Mouse (Mus musculus) intestine, embryonic 14.5 days (tissue): ENCODE measurements around the gene Crx. TPM values are rescaled to one million over a fixed set of nuclear protein-coding genes. Genes with fewer than 3 reads are reported as not detected.
A peak's percentile ranks its signal among the peaks of the same experiment; 100 is the strongest.
"Not testable (repeated sequence)": the region's sequence is repeated elsewhere in the genome, so short reads cannot be mapped to it uniquely, and the experiment has no call there.

Experiments used
- ATAC-seq: fragments of 200-750 bp; cut with Nextera tagmentation; replicated peaks from 2 replicates; pipeline ENCODE4 v1.8.0; 2017; ENCODE audit warnings: low read depth, moderate number of reproducible peaks, moderate TSS enrichment, moderate library complexity; ENCODE audit not compliant: low FRiP score, low TSS enrichment
- DNase-seq: peaks from one replicate; pipeline ENCODE4 v3.0.0-alpha.2; 2018; ENCODE audit warnings: low spot score
- H3K27ac ChIP-seq: fragments of 300-500 bp; sonication (generic); 2 replicates; pipeline ENCODE4 v1.5.1; 2014; ENCODE audit warnings: low read depth, mild to moderate bottlenecking, control low read depth
- H3K27me3 ChIP-seq: fragments of 300-500 bp; sonication (generic); replicated peaks from 2 replicates; pipeline ENCODE4 v1.6.1; 2014; ENCODE audit warnings: low read length, control low read depth; ENCODE audit not compliant: control insufficient read depth, insufficient read depth
- H3K36me3 ChIP-seq: fragments of 300-500 bp; sonication (generic); 2 replicates; pipeline ENCODE4 v1.6.1; 2014; ENCODE audit warnings: low read length, control low read depth; ENCODE audit not compliant: control insufficient read depth, insufficient read depth
- H3K4me1 ChIP-seq: fragments of 300-500 bp; sonication (generic); replicated peaks from 2 replicates; pipeline ENCODE4 v1.6.1; 2014; ENCODE audit warnings: low read length, control low read depth, mixed read lengths; ENCODE audit not compliant: control insufficient read depth, insufficient read depth
- H3K4me2 ChIP-seq: fragments of 300-500 bp; sonication (generic); 2 replicates; pipeline ENCODE4 v1.6.1; 2014; ENCODE audit warnings: low read length
- H3K4me3 ChIP-seq: fragments of 300-500 bp; sonication (generic); 2 replicates; pipeline ENCODE4 v1.5.1; 2014; ENCODE audit warnings: low read depth, low read length, control low read depth, mixed read lengths
- H3K9ac ChIP-seq: fragments of 300-500 bp; sonication (generic); 2 replicates; pipeline ENCODE4 v1.6.1; 2014; ENCODE audit warnings: mild to moderate bottlenecking, low read length
- H3K9me3 ChIP-seq: fragments of 300-500 bp; sonication (generic); 2 replicates; pipeline ENCODE4 v1.6.1; 2016; ENCODE audit warnings: low read length, control low read depth; ENCODE audit not compliant: control insufficient read depth
- WGBS: fragments of 180-500 bp; shearing (Covaris S2); extraction: QIAGEN DNeasy Blood & Tissue Kit; methylation state at CpG from one replicate; pipeline ENCODE4 v1.1.7; 2014; 5-methylcytosine and 5-hydroxymethylcytosine counted together
- polyA plus RNA-seq: library from polyadenylated mRNA; unstranded; fragments of >200 nt; fragmentation: Nextera tagmentation; extraction: Ambion mirVana; gene quantifications from 2 replicates; pipeline ENCODE4 v1.2.1, GENCODE M21; 2014

Crx gene
- polyA plus RNA-seq, 1 experiment from 2014 or later = not detected

- not testable (repeated sequence) for H3K9ac ChIP-seq, DNase-seq, H3K27me3 ChIP-seq, H3K9me3 ChIP-seq, ATAC-seq, H3K4me2 ChIP-seq, H3K4me1 ChIP-seq, H3K27ac ChIP-seq, H3K4me3 ChIP-seq
- H3K36me3 ChIP-seq = peaks cover 36% of the 10 kb centered on the region
- 90% methylated on average over 4 of the region's 4 CpGs for WGBS
Measured at GRCm38 (mm10) chr7:15915695-15916094, 35.9 kb upstream of the Crx start.

GRCm38 (mm10) chr7:15914751-15915150 lies 35.0 kb upstream of the Crx start:
- H3K4me1 ChIP-seq = no peaks in the 10 kb centered on the region
- ATAC-seq = no peak
- WGBS = 91% methylated on average over 2 of the region's 2 CpGs

GRCm38 (mm10) chr7:15914252-15914651 lies 34.5 kb upstream of the Crx start:
- no peak overlapping the region for H3K9ac ChIP-seq
- no peaks in the 10 kb centered on the region for H3K9me3 ChIP-seq
- DNase-seq (peak; percentile 64), ATAC-seq (no peak)
- no peak overlapping the region for H3K27ac ChIP-seq
- H3K36me3 ChIP-seq = peaks cover 23% of the 10 kb centered on the region
- no peaks in the 10 kb centered on the region for H3K27me3 ChIP-seq
- no peaks in the 10 kb centered on the region for H3K4me1 ChIP-seq
- H3K4me3 ChIP-seq = no peak overlapping the region
- no peak overlapping the region for H3K4me2 ChIP-seq
- WGBS = 32% methylated on average over 2 of the region's 2 CpGs

More at GRCm38 (mm10) chr7:15914751-15915150, 35.0 kb upstream of the Crx start:
- no peak overlapping the region for H3K4me2 ChIP-seq
- no peaks in the 10 kb centered on the region for H3K27me3 ChIP-seq
- no peak overlapping the region for H3K27ac ChIP-seq
- H3K9me3 ChIP-seq = no peaks in the 10 kb centered on the region
- no peak overlapping the region for H3K9ac ChIP-seq
- H3K36me3 ChIP-seq = peaks cover 28% of the 10 kb centered on the region
- no peak for DNase-seq
- no peak overlapping the region for H3K4me3 ChIP-seq

GRCm38 (mm10) chr7:15912183-15912582 lies 32.4 kb upstream of the Crx start:
- DNase-seq = peak; percentile 91
- Histone ChIP-seq H3K4me2 (no peak overlapping the region), H3K4me1 (no peaks in the 10 kb centered on the region), H3K27me3 (no peaks in the 10 kb centered on the region), H3K36me3 (peaks cover 7% of the 10 kb centered on the region), H3K4me3 (no peak overlapping the region), H3K9me3 (no peaks in the 10 kb centered on the region), H3K27ac (no peak overlapping the region), H3K9ac (no peak overlapping the region)
- 4% methylated on average over 4 of the region's 4 CpGs for WGBS
- ATAC-seq = peak; percentile 26; the same call in 1 of the 2 replicates

- ATAC-seq (no peak), DNase-seq (no peak)
- no peaks in the 10 kb centered on the region for H3K36me3 ChIP-seq
- no peaks in the 10 kb centered on the region for H3K27me3 ChIP-seq
- H3K4me2 ChIP-seq = no peak overlapping the region
- H3K9ac ChIP-seq = no peak overlapping the region
- WGBS = 85% methylated on average over 5 of the region's 5 CpGs
- H3K4me1 ChIP-seq = no peaks in the 10 kb centered on the region
- no peak overlapping the region for H3K4me3 ChIP-seq
- H3K27ac ChIP-seq = no peak overlapping the region
- H3K9me3 ChIP-seq = no peaks in the 10 kb centered on the region
Measured at GRCm38 (mm10) chr7:15910521-15910920, 30.8 kb upstream of the Crx start.

- H3K27me3 ChIP-seq = no peaks in the 10 kb centered on the region
- no peaks in the 10 kb centered on the region for H3K36me3 ChIP-seq
- H3K4me2 ChIP-seq = no peak overlapping the region
- no peaks in the 10 kb centered on the region for H3K4me1 ChIP-seq
- DNase-seq (no peak), ATAC-seq (no peak)
- H3K9me3 ChIP-seq = no peaks in the 10 kb centered on the region
- no peak overlapping the region for H3K4me3 ChIP-seq
- 83% methylated on average over 8 of the region's 8 CpGs for WGBS
- H3K27ac ChIP-seq = no peak overlapping the region
- no peak overlapping the region for H3K9ac ChIP-seq
Measured at GRCm38 (mm10) chr7:15907971-15908590, 28.3 kb upstream of the Crx start.

GRCm38 (mm10) chr7:15906602-15907001 lies 26.8 kb upstream of the Crx start:
- Histone ChIP-seq H3K4me2 (no peak overlapping the region), H3K27me3 (no peaks in the 10 kb centered on the region), H3K9me3 (no peaks in the 10 kb centered on the region), H3K27ac (no peak overlapping the region), H3K4me1 (no peaks in the 10 kb centered on the region), H3K4me3 (no peak overlapping the region), H3K9ac (no peak overlapping the region), H3K36me3 (no peaks in the 10 kb centered on the region)
- ATAC-seq = no peak
- DNase-seq = no peak
- 81% methylated on average over 1 of the region's 1 CpGs for WGBS

GRCm38 (mm10) chr7:15905861-15906260 lies 26.1 kb upstream of the Crx start:
- WGBS = 80% methylated on average over 7 of the region's 7 CpGs
- H3K9ac ChIP-seq = no peak overlapping the region
- H3K4me1 ChIP-seq = no peaks in the 10 kb centered on the region
- H3K27ac ChIP-seq = no peak overlapping the region
- H3K36me3 ChIP-seq = no peaks in the 10 kb centered on the region
- no peak overlapping the region for H3K4me2 ChIP-seq
- no peak for DNase-seq
- H3K4me3 ChIP-seq = no peak overlapping the region
- no peaks in the 10 kb centered on the region for H3K9me3 ChIP-seq
- ATAC-seq = no peak
- no peaks in the 10 kb centered on the region for H3K27me3 ChIP-seq

GRCm38 (mm10) chr7:15901366-15902048 lies 21.7 kb upstream of the Crx start:
- no peak for DNase-seq
- Histone ChIP-seq H3K27ac (no peak overlapping the region), H3K4me2 (no peak overlapping the region), H3K9ac (no peak overlapping the region), H3K36me3 (no peaks in the 10 kb centered on the region), H3K9me3 (no peaks in the 10 kb centered on the region), H3K4me3 (no peak overlapping the region), H3K4me1 (no peaks in the 10 kb centered on the region), H3K27me3 (no peaks in the 10 kb centered on the region)
- WGBS = 75% methylated on average over 9 of the region's 9 CpGs
- no peak for ATAC-seq
